Mouse (Mus musculus) thymus, adult 2 months (tissue): Measurements from ENCODE around the gene Nfyc.

Source experiments
- CTCF ChIP-seq: fragments of 200-500 bp; IDR thresholded peaks from 2 replicates; pipeline ENCODE4 v1.5.1; 2012; ENCODE audit warnings: mild to moderate bottlenecking, control low read depth, low read length, moderate library complexity, borderline replicate concordance; ENCODE audit not compliant: control insufficient read depth, poor library complexity, insufficient read depth; ENCODE audit errors: extremely low read depth
- POLR2A ChIP-seq: fragments of 200-500 bp; IDR thresholded peaks from 2 replicates; pipeline ENCODE4 v1.6.1; 2012; ENCODE audit warnings: mild to moderate bottlenecking, low read length, control low read depth, moderate library complexity; ENCODE audit not compliant: control insufficient read depth, poor library complexity, insufficient read depth; ENCODE audit errors: extremely low read depth

- TF ChIP-seq POLR2A (no peak), CTCF (no peak)
These were observed 13.4 kb downstream of the Nfyc start for GRCm38 (mm10) chr4:120817951-120818350.
